Mouse (Mus musculus) stomach, postnatal 0 days (tissue): ENCODE results near the gene Izumo2. TPM values are rescaled to one million over a fixed set of nuclear protein-coding genes. Genes with fewer than 3 reads are reported as not detected.
"Not testable (repeated sequence)": the region's sequence is repeated elsewhere in the genome, so short reads cannot be mapped to it uniquely, and the experiment has no call there.

Experiments
- ATAC-seq: fragments of 200-750 bp; cut with Nextera tagmentation; 2 replicates; pipeline ENCODE4 v1.8.0; 2017; ENCODE audit not compliant: low FRiP score, low TSS enrichment
- DNase-seq: peaks from one replicate; pipeline ENCODE4 v3.0.0-alpha.2; 2016; ENCODE audit warnings: low spot score
- H3K27ac ChIP-seq: fragments of 300-500 bp; sonication (generic); replicated peaks from 2 replicates; pipeline ENCODE4 v1.5.1; 2014; ENCODE audit warnings: mild to moderate bottlenecking, control low read depth
- H3K27me3 ChIP-seq: fragments of 300-500 bp; sonication (generic); 2 replicates; pipeline ENCODE4 v1.6.1; 2014; ENCODE audit warnings: low read length; ENCODE audit not compliant: control insufficient read depth, insufficient read depth
- H3K36me3 ChIP-seq: fragments of 300-500 bp; sonication (generic); 2 replicates; pipeline ENCODE4 v1.6.1; 2014; ENCODE audit warnings: low read length, mixed read lengths; ENCODE audit not compliant: control insufficient read depth, insufficient read depth
- H3K4me1 ChIP-seq: fragments of 300-500 bp; sonication (generic); replicated peaks from 2 replicates; pipeline ENCODE4 v1.6.1; 2014; ENCODE audit warnings: antibody characterized with exemption; ENCODE audit not compliant: control insufficient read depth, insufficient read depth
- H3K4me2 ChIP-seq: fragments of 300-500 bp; sonication (generic); replicated peaks from 2 replicates; pipeline ENCODE4 v1.6.1; 2014; ENCODE audit warnings: low read depth, mild to moderate bottlenecking, control low read depth, moderate library complexity
- H3K4me3 ChIP-seq: fragments of 300-500 bp; sonication (generic); 2 replicates; pipeline ENCODE4 v1.5.1; 2014; ENCODE audit warnings: low read depth, low read length, control low read depth
- H3K9ac ChIP-seq: fragments of 300-500 bp; sonication (generic); 2 replicates; pipeline ENCODE4 v1.6.1; 2014; ENCODE audit warnings: mild to moderate bottlenecking, low read length, control low read depth, mixed read lengths
- H3K9me3 ChIP-seq: fragments of 300-500 bp; sonication (generic); 2 replicates; pipeline ENCODE4 v1.6.1; 2016; ENCODE audit warnings: low read length; ENCODE audit not compliant: control insufficient read depth
- CTCF ChIP-seq: IDR thresholded peaks from 2 replicates; pipeline ENCODE4 v1.5.1; 2016; ENCODE audit warnings: antibody characterized with exemption, low read depth, mild to moderate bottlenecking, moderate library complexity
- EP300 ChIP-seq: optimal IDR thresholded peaks from 2 replicates; pipeline ENCODE3; 2016; ENCODE audit warnings: antibody characterized with exemption
- WGBS: fragments of 180-500 bp; shearing (Covaris S2); extraction: QIAGEN DNeasy Blood & Tissue Kit; methylation state at CpG from one replicate; pipeline ENCODE4 v1.1.7; 2014; 5-methylcytosine and 5-hydroxymethylcytosine counted together
- polyA plus RNA-seq: library from polyadenylated mRNA; unstranded; fragments of >200 nt; fragmentation: Nextera tagmentation; extraction: Ambion mirVana; gene quantifications from 2 replicates; pipeline ENCODE4 v1.2.1, GENCODE M21; 2015

Gene Izumo2
- polyA plus RNA-seq, 1 experiment from 2014 or later = not detected

DNA sequence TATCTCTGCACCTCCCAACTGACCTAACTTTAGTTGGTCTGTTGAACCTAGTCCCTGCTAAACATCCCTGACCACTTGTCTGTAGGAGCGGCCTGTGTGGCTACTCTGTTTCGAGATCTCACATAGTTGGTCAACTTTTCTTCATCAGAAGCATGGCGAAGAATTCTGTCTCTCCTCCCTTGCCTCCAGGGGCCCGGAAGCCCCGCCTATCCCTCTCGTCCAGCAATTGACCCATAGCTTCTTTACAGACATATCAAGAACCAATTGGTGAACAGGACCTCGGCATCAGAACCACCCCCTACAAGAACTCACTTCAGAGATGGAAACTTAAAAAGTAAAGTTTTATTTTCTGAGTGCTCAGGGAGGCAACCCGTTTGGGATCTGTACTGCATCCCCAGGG lies 5.6 kb upstream of the Izumo2 start:
- H3K27me3 ChIP-seq = no peaks in the 10 kb centered on the region
- H3K36me3 ChIP-seq = no peaks in the 10 kb centered on the region
- no peak for ATAC-seq
- no peak overlapping the region for H3K27ac ChIP-seq
- no peaks in the 10 kb centered on the region for H3K9me3 ChIP-seq
- no peak overlapping the region for H3K4me3 ChIP-seq
- no peak for TF ChIP-seq EP300
- H3K9ac ChIP-seq = no peak overlapping the region
- H3K4me1 ChIP-seq = no peaks in the 10 kb centered on the region
- no peak overlapping the region for H3K4me2 ChIP-seq
- DNase-seq = no peak
- 73% methylated on average over 8 of the region's 8 CpGs for WGBS

GRCm38 (mm10) chr7:44704363-44704762 lies 4.2 kb upstream of the Izumo2 start:
- Histone ChIP-seq H3K9me3 (no peaks in the 10 kb centered on the region), H3K27ac (no peak overlapping the region), H3K4me1 (no peaks in the 10 kb centered on the region), H3K36me3 (no peaks in the 10 kb centered on the region), H3K27me3 (no peaks in the 10 kb centered on the region), H3K9ac (no peak overlapping the region), H3K4me3 (no peak overlapping the region), H3K4me2 (no peak overlapping the region)
- 63% methylated on average over 3 of the region's 3 CpGs for WGBS
- no peak for ATAC-seq
- DNase-seq = peak; percentile 64
- TF ChIP-seq CTCF (peak; percentile 75), EP300 (no peak)

GRCm38 (mm10) chr7:44705086-44705485 lies 3.5 kb upstream of the Izumo2 start:
- Histone ChIP-seq H3K4me3 (no peak overlapping the region), H3K27ac (no peak overlapping the region), H3K27me3 (no peaks in the 10 kb centered on the region), H3K4me1 (no peaks in the 10 kb centered on the region), H3K9ac (no peak overlapping the region), H3K9me3 (no peaks in the 10 kb centered on the region), H3K36me3 (no peaks in the 10 kb centered on the region), H3K4me2 (no peak overlapping the region)
- WGBS = 88% methylated on average over 4 of the region's 4 CpGs
- no peak for DNase-seq
- TF ChIP-seq EP300 = no peak
- TF ChIP-seq CTCF = no peak
- ATAC-seq = no peak

DNA sequence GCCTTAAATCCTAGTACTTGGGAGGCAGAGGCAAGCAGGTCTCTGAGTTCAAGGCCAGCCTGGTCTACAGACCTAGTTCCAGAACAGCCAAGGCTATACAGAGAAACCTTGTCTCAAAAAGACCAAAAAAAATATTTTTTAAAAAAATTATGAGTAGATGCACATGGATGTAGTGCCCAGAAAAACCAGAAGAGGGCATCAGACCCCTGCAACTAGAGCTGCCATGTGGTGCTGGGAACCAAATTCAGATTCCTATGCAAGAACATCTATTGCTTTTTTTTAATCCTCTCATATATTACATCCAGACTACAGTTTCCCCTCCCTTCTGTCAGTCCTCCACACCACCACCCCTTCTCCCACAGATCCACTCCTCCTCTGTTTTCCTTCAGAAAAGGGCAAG lies 2.2 kb upstream of the Izumo2 start:
- Histone ChIP-seq H3K4me1 (no peaks in the 10 kb centered on the region), H3K4me2 (no peak overlapping the region), H3K27me3 (no peaks in the 10 kb centered on the region), H3K9me3 (no peaks in the 10 kb centered on the region), H3K9ac (no peak overlapping the region), H3K36me3 (no peaks in the 10 kb centered on the region), H3K4me3 (no peak overlapping the region), H3K27ac (no peak overlapping the region)
- ATAC-seq (no peak), DNase-seq (no peak)
- no peak for TF ChIP-seq EP300
- TF ChIP-seq CTCF = 0 out of 2 replicates have a peak, but pooled peaks have one; percentile 4

DNA sequence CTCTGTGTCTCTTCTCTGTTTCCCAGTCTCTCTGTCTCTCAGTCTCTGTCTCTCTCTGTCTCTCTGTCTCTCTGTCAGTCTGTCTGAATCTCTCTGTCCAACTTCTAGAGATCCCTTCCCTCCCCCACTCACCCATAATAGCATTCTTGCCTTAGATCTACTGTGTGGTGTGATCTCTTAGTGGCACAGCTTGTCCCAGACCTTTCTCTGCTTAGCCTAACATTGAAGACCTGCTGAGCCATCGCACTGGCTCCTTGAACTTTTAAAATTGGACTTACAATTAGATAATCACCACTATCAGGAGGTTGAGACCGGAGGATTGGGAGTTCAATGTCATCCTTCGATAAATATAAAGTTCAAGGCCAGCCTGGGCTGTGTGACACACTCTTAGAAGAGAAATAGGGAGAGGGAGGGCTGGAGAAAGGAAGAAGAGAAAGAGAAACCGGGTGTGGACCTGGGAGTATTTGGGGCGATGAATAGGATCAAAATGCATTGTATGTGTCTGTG lies 1.3 kb upstream of the Izumo2 start:
- DNase-seq = no peak
- Histone ChIP-seq H3K36me3 (no peaks in the 10 kb centered on the region), H3K27ac (no peak overlapping the region), H3K4me3 (no peak overlapping the region), H3K4me2 (no peak overlapping the region), H3K9ac (no peak overlapping the region), H3K9me3 (no peaks in the 10 kb centered on the region), H3K4me1 (no peaks in the 10 kb centered on the region), H3K27me3 (no peaks in the 10 kb centered on the region)
- WGBS = 84% methylated on average over 5 of the region's 5 CpGs
- TF ChIP-seq EP300 = no peak
- no peak for TF ChIP-seq CTCF
- no peak for ATAC-seq

- H3K4me2 ChIP-seq, DNase-seq, ATAC-seq, H3K9me3 ChIP-seq, H3K27ac ChIP-seq, H3K4me1 ChIP-seq, H3K36me3 ChIP-seq, H3K9ac ChIP-seq, H3K27me3 ChIP-seq, H3K4me3 ChIP-seq: not testable (repeated sequence)
- 82% methylated on average over 5 of the region's 6 CpGs for WGBS
These were observed 449 bp upstream of the Izumo2 start for GRCm38 (mm10) chr7:44708093-44708492.
